Mouse (Mus musculus) cerebellum, adult 9-11 months (tissue): Measurements from ENCODE around the gene Cps1.

Experiments
- DNase-seq: peaks from one replicate; pipeline ENCODE4 v3.0.0; 2022

Gene Cps1

DNA sequence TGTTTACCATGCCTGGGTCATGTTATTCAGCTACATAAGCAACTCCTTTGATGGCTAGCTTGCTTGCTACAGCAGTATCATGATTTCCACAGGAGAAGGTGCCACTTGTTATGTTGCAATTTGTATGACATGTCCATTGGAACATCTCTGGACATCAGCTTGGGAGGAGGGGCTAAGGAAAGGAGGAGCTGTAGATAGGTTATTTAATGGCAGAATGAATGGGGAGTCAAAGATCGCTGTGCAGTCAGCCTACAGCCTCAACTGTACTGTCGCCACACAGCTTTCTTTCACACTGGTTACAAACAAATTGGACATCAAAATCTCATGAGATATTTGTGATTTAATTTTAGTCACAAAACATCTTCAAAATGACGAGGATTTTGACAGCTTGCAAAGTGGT, at the start of gene Cps1:
Gene Cps1, plus strand, starts transcription at position 230 of the 400 bp plus-strand sequence.
- no peak for DNase-seq

DNA sequence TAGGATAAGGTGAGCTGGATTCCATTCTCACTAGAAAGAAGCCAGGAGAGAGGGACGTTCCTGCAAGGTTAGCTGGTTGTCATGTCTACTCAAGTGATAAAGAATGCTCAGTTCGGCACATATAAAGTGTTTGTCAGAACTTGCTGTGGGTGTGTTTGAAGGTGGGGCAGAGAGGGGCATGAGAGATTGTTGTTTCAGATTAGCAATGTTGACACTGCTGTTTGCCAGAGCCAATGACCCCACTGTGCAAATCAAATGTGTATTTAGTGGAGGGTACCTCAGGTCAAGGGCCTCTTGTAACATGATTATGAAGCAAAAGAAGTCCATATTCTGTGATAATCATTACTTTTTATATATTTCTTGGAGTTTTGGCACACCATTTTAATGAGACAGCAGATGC, 45.1 kb upstream of the Cps1 start:
- DNase-seq = no peak

DNA sequence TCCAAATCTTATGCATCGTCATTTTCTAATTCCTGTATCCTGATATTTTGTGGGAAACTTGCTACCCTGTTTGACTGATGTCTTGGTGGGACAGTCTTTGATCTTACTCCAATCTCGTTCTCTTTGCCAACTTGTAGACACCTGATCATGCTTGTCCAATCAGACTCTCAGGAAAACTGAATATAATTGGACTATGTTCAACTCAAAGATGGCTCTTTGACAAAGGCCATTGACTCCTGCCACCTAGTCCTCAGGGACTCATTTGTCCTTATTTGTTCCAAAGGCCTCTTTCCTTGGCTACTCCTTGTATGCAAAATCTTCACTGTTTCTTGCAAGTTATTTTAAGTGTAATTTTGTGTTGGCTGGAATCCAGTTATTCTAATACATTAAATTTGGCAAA, 44.2 kb upstream of the Cps1 start:
- DNase-seq = no peak

DNA sequence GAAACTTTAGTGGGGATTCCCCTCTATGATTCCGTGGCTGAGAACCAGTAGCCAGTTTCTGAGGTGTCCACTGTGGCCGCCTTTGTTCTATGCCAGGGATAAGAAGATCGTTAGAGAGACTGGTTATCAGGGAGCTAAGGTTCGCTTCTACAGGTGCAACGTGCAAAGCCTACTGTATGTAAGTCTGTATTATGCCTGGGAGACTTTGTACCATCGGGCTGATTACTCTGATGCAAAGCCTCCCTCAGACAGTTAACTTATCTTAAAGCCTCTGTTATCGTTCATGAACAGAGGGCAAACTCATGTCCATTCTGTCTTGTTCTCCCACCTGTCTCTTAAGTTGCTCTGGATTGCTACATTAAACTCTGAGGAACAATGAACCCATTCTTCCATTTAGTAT, 43.7 kb upstream of the Cps1 start:
- no peak for DNase-seq

DNA sequence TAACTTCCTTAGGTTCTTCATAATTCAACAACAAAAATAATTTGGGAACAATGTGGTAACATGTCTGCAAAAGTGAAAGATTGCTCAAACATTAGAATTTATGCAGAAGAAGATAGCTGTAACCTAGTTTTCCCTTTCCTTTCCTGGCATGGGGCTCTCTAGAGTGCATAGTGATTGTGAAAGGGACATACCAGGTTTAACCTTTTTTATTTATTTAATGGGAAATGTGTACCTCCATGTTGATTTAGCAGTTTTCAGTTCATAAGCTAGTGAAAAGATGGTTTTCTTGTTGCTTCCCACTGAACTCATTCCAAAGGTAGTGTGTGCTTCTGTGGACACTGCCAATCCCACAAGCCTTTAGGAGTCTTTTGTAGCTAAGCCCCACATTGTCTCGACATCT, 30.4 kb upstream of the Cps1 start:
- DNase-seq = no peak

DNA sequence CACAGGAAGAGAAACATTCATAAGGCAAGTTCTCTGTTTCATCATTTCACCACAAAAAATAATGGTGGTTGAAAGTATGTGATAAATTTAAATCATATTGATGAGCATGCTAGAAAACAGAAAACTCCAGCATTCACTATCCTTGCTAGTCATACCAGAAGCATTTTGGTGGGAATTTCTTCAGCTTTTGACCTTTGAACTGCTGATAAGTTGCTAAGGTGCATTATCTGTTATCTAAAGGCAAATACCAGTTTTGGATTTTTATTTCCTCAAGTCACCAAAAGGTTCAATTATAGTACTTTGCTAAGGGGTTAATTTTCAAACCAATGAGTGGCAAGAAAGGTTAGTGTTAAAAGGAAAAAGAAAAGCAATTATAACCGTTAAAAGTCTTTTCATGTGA, 23.6 kb upstream of the Cps1 start:
- no peak for DNase-seq

DNA sequence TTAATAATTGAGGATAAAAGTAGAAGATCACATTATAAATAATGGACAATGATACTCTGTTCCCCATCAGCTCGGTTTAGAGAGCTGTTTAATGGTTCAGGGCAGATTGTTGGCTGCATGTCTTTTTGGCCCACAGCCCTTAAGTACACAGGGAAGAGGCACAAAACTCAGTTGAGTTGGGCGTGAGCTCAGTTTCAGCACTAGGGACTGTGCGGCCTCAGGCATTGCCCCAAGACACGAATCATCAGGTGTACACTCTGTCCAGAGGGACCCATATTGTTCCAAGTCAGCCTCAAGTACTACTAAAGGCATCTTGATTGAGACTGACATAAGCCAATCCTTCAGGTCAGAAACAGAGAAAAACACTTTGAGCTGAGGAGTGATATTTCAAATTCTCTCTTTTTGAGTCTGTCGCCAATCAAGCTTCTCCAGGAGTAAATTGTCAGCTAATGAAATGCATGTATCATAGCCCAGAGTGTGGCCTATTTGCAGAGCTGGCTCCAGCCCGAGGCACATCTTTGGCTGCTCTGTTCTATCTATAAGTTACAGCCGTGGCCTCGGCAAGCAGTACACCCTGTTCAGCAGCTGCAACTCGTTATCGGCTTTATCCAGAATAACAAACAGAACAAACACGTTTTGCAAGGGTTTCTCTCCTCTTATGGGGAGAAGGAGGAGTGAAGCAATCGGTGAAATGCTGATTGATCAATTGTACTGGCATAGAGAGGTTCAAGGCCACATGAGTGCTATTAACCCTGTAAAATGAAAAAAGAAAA, 19.2 kb upstream of the Cps1 start:
- no peak for DNase-seq

DNA sequence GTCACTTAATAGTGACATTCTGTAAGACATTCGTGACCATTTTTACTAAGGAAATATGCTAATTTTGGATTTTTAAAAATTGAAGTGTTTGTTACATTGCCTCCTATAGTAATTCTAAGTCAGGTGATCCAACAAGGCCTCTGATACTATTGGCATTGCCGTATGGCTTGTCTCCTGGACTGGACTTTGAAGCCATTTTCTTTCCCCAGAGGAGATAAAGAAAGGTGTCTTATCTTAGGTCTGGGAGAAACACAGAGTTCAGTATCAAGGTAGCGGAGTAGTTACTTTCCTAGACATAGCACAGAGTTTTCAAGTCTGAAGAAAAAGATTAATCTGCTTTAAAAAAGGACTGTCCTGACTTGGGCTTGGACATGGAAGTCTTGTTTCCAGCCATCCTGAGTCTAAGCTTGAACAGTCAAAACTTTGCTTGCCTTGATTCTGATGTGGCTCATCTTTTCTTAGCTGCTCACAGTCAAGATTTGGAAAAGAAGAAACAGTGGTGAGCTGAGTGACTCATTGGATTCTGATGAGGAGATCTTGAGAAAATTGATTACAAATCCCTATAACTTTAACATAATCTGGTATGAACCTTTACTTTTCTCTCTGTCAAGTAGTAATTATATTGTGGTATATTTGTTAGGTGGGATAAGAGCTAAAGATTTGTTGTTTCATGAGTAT, 11.1 kb upstream of the Cps1 start:
- DNase-seq = no peak

DNA sequence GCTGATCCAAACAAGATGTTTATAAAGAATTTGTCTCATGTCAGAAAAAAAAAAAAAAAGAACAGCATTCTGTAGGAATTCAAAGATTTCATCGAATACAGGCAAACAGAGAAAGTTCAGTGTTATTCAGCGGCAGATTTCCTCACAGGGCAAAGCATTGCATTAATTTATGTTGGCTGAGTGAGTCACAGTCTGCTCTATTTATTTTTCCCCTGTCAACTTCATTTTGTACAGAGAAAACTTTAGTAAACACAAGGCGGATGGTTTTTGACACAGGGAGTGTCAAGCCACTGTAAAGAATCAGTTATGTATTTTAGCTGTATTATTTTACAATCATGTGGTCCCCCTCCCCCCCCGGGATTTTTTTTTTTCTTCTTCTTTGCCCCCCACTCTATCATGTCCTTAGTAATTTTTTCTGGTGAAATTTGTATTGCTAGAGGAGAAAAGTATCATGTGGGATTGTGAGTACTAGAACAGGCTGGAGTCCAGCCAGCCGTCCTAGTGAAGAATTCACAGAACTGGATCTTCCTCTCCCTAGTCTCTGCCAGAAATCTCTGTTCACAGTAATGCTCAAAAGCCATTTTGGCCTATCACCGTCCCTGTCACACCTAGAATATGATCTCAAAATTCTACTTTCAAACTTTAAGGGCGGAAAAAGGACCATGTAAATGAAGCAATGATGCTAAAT, 9.3 kb upstream of the Cps1 start:
- no peak for DNase-seq

DNA sequence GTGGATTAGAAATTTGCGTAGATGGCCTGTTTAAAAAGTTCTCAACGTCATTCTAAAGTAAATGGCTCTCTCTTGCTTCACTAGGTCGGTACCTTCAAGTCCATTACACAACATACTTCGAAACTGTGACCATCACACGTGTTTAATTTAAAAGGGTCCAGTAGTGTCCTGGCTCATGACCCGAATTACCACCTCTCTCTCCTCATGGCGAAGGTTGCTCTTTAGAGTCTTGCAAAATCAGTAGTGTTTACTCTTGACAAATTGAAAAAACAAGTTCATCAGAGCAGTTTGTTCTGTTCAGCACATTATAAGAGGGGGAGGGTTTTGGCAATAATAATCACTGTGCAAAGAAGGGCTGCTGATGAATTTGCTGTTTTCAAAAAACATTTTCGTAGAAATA, 6.3 kb upstream of the Cps1 start:
- DNase-seq = no peak

DNA sequence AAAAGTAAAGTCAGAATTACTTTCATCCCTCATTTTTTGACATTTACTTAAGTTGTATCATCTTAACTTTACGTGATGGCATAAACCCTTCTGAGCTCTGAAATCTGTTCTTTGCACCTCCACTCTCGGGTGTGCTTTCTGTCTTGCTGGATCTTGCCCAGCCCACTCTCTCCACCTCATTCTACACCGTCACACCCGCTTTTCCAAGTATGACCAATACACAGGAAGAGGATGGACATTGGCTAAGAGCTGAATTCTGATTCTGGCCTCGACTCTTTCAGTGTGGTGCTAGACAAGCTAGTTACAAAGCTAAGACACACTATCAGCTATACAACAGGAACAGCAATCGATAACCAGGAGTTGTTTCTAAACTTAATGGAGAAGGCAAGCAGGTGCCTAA, 5.0 kb upstream of the Cps1 start:
- DNase-seq = no peak

DNA sequence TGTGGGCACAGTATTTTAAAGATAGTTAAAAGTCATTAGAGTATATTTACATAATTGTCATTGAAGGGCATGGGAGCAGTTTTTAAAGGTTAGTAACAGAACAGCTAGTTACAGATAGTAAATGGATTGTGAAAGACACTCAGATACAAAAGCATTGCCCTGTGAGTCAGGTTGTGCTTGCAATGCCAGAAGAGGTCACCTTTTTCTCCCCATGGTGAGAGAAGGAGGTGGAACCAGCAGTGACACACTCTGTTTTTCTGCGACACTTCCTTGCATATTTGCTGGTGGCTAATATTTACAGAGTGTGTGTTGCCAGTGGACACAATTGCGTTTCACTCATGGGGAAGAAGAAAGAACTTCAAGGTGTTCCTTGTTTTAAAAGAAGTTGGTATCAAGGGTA, 2.6 kb downstream of the Cps1 start:
- DNase-seq = no peak

DNA sequence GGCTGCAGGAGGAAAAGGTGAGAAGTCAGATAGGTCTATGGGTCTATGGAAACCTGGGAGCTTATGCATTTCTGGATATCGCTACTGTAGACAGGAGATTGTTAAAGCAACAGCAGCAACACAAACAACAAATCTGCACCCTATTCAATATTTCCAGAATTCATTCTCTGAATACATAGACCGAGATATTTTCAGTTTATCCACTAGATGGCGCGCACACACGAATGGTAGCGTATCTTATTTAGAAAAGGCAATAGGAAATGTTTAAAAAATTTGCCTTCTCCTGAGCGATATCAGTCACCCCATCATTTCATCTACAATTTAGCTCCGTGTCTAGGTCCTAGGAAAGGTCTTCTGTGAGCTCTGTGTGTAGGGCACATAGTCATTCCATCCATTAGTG, 21.1 kb downstream of the Cps1 start:
- DNase-seq = no peak

DNA sequence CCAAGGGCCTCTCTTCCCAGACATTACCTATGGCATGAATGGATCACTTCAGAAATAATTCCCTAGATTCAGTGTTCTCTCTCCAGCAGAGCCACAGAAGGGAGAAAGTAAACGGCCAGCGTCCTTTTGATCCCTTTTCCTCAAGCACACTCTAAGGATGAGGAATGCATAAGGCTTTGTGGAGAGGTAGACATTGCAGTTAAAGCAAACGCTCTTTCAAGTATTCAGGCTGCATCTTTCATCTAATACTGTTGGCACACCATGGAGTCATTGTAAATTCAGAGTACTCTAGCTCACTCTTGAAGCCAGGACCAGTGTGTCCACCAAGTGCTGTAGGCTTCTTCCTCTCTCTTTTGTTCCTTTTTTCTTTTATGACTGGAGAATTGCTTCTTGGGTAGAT, 28.4 kb downstream of the Cps1 start:
- no peak for DNase-seq

DNA sequence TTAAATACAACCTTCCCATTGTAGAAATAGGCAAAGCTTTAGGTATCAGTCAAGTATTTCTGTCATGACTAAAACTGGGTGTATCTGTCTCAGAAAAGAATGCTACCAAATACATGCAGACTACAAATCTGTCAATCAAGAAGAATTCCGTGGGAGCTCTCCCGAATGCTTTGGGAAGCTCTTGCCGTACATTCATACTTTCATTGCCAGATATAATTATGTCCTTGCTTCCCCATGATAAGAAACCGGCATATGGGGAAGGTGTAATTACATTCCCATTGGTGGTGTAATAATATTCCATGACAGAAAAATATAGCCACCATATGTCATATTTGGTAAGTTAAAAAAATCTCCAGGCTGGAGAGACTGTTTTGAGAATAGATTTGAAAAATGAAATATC, 44.5 kb downstream of the Cps1 start:
- no peak for DNase-seq

DNA sequence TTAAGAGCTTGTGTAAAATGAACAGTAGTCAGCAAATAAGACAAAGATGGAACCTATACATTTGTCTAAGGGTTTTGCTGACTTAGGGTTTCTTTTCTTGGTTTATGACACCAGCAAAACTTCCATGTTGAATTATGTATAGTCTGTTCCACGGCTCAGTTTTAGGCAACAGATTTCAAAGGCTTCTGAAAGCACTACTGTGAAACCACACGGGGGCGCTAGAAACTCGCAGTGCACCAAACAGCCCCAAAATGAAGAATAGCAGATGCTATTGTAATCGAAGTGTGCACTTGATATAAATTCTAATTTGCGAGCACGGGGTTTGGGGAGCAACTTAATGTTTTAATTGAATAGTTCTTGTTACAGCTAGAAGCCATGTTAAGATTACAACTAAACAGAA, 58.3 kb downstream of the Cps1 start:
- DNase-seq = peak; percentile 7

DNA sequence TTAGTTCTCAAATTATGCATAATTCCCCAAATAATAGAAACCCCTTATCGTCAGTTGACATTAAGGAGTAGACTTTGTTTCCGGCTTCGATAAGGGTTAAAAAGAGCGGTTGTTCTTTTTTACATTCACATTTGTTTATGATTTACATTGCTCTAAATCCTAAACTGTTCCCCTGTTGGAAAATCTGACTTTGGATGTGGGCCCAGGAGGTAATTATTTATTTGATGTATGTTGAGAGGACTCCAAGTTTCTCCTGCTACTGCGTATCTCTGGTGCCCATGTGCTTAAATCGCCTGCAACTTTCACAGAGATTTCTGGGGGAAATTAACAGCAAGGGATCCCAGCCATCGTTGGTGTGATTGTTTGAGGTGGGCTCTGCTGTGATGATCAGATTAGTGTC, 59.4 kb downstream of the Cps1 start:
- DNase-seq = no peak

DNA sequence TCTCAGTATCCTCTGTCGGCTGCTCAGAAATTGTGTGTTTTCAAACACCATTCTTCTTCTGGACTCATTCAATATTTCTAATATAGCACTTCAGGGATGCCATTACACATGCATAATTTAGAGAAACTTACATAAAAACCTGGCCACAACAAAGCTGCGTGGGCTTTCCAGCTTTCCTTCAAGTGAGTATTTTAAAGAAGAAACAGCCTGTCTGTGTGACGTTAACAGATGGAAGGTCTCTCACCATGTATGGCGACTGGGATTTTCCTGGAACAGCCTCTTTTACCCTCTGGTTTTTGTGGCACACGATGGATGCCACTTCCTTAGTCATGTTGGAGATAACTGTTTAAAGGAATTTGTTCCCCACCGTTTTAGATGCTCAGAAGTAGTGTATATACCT, 60.7 kb downstream of the Cps1 start:
- no peak for DNase-seq

DNA sequence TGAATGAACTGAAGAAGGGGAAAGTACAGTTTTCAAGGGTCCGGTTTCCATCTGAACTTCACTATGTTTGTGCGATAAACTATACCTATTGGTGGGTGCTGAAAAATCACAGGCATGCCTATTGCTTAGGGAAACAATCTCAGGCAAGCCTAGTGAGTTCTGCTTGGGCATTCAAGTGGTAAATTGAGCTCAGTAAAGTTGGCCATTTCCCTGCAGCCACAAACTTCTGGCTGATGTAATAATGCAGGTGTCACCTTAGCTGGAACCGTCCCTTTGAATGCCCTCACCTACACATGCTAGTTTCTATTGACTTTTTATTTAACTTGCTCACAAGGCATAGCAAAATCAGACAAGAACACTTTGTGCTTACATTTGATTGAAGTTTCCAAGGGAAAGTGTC, 61.3 kb downstream of the Cps1 start:
- DNase-seq = no peak

DNA sequence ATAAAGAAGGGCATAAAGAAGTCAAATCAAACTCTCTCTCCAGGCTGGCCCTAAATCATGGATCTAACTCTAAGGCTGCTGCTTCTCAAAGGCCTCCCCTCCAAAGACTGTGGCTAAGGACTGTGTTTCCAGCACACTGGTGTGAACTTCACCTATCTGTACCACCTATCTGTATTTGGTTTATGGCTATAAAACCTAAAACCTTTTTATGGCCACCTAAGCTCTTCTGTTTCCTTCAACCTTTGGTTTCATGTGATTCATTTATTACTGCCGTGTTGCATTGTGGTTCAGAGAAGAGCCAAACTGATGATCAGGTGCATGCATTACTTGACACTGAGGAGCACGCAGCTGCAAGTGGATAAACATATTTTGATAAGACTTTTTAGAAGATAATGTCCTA, 74.5 kb downstream of the Cps1 start:
- no peak for DNase-seq

DNA sequence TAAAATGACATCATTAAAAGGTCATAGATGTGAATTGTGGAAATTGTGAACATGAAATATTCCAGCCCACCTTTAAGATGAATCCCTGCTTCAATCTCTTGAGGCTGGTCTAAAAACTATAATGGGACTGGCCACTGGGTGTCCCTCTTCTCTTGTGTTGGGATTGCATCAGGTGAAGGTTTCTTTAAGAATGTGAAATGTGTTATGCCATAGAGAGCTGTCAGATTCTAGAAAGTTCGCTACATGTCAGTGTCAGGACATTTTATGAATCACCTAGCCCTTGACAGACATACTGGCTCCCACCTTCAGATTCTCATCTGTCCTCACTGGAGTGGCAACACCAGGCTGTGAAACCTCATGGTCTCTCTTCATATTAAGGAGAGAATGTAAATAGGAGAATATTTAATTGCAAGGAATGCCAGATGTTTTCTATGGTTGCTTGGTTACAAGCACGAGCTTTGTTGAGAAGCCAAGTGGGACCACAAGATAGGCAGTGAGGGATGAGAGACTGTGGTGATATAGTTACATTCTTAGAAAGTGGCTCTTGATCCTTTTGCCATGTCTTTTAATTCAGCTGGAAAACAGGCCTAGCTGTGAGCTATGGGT, 95.6 kb downstream of the Cps1 start:
- DNase-seq = no peak

DNA sequence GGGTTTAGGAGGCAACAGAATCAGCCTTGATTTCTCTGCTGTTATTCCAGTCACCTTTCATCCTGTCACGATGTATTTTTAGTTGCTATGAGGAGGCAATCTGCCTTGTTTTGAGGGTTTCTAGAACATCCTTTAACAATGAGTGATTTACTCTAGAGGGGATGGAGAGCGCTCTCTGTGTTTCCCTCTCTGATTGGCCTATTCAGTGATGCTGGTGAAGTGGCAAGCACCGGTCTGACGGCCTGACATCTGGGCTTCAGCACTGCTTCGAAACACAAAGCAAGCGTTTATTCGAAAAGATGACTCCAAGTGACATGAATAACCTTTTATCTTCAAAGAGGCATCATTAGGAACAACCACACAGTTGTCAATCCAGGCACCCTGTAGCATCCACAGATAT, 100.8 kb downstream of the Cps1 start:
- DNase-seq = peak; percentile 2

DNA sequence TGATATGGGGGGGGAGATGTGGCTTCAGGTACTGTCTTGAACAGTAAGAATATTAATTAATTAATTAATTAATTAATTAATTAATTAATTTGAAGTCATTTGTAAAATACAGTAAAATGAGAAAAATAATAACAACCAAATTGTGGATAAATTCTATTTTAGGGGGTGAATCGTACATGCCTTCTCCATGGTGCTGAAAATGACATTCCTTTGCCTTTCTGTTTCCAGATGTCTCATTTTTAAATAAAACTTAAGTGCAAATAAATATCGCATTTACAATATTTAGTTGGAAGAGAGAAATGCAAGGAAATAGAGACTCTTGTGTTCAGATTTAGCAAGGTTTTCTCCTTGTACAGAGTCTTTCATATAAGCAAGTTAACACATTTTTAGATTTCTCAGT, 112.0 kb downstream of the Cps1 start:
- no peak for DNase-seq
